Comparison of ENCODE assay signal across 9 mouse cellular contexts in the genomic region with DNA sequence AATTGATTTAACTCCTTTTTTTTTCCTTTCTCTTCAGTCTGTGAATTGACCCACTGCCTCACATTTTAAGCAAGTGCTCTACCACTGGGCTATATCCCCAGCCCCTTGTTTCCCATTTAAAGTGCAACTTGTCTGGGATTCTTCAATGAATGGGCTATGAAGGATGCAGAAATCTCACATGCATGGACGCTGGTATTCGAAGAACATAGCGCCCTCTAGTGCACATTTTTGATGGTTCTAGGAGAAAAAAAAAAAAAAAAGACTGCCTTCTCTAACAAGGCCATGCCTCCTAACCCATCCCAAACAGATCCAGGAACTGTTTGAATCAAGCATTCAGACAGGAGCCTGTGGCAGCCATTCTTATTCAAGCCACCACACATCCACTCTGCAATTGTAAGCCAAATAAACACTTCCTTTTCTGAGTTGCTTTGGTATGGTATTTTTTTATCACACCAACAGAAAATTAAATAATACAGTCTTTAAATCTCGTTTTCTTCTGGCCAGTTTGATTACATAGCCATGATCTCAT. TPM values are rescaled to one million over a fixed set of nuclear protein-coding genes. Genes with fewer than 3 reads are reported as not detected.
A peak's percentile ranks its signal among the peaks of the same experiment; 100 is the strongest.
DNase-seq lines count a peak whose midpoint lies in the region; TF ChIP-seq lines count a peak whose summit lies in the region.
"Had no signal": no experiment of that assay in that cellular context is flagged by ENCODE, and none has a peak within 500 bp of the region (broad histone marks: within the 10 kb centered on the region; RNA-seq: fewer than 3 reads in every experiment).

No protein-coding gene starts in this region.

- peak; percentile 30 for TF ChIP-seq CTCF in kidney, adult 2 months (conservative IDR thresholded peaks at IDR 0.05; ENCODE audit: insufficient read depth, insufficient read length, low read depth, low read length)

- no peak overlapping the region for H3K4me3 ChIP-seq in kidney, adult 2 months (ENCODE audit: insufficient read depth, low read depth, low read length)
- H3K4me3 ChIP-seq: embryonic facial prominence, embryonic 15.5 days had no signal

- no peaks in the 10 kb centered on the region for H3K36me3 ChIP-seq in kidney, adult 2 months (ENCODE audit: control insufficient read depth, insufficient read depth, low read length)
- H3K36me3 ChIP-seq: embryonic facial prominence, embryonic 15.5 days had no signal

- 23% methylated on average over 4 of the region's 4 CpGs for WGBS in kidney, adult 2 months

- no peak overlapping the region for H3K27ac ChIP-seq in kidney, adult 2 months (ENCODE audit: insufficient read depth, low read depth, low read length)
- H3K27ac ChIP-seq: embryonic facial prominence, embryonic 15.5 days had no signal

- no peaks in the 10 kb centered on the region for H3K27me3 ChIP-seq in kidney, adult 2 months (replicated peaks; ENCODE audit: control insufficient read depth, insufficient read depth, low read length)
- H3K27me3 ChIP-seq: embryonic facial prominence, embryonic 15.5 days had no signal

- peak; percentile 74 for DNase-seq in kidney, adult 2 months
- no peak for DNase-seq in kidney, adult 11 months
- peak; percentile 49 to 53 for DNase-seq in B cell, adult 2 months
- peak; percentile 61 for DNase-seq in Muller cell, postnatal 12 days (ENCODE audit: inconsistent ontology term)
- peak; percentile 16 to 43 for DNase-seq in heart, adult 9 months (ENCODE audit: low spot score in 2 of 2)
- DNase-seq in mesoderm, embryonic 11.5 days (ENCODE audit: low read depth, low spot score): peak; percentile 81
- DNase-seq in right cerebral cortex, postnatal 4 days: no peak
- no peak for DNase-seq in gastrocnemius, postnatal 4 days (ENCODE audit: low spot score in 2 of 2)

- no peak for TF ChIP-seq POLR2A in kidney, adult 2 months (IDR thresholded peaks at IDR 0.05; ENCODE audit: low read depth, low read length)

- peaks cover 9% of the 10 kb centered on the region for H3K4me1 ChIP-seq in kidney, adult 2 months (ENCODE audit: control insufficient read depth, insufficient read depth, low read length)
- H3K4me1 ChIP-seq: embryonic facial prominence, embryonic 15.5 days had no signal

RNA-seq across cellular contexts. Expression of a gene that starts 4.2 kb away (rescaled TPM):
- polyA plus RNA-seq in kidney, adult 2 months (2012; rRNA removed): 6.1 and 9.1 TPM in 2 replicates
- 1 to 10 TPM; 5.0 to 7.3 TPM for total RNA-seq in gastrocnemius, postnatal 4 days (2021)

RNA-seq across cellular contexts. Expression of a gene that starts 16.3 kb away (rescaled TPM):
- polyA plus RNA-seq in kidney, adult 2 months (2012; rRNA removed): 30.9 and 37.4 TPM in 2 replicates
- total RNA-seq in gastrocnemius, postnatal 4 days (2021): under 1 TPM; 0.34 to 0.37 TPM

RNA-seq across cellular contexts. Expression of a gene that starts 33.1 kb away (rescaled TPM):
- polyA plus RNA-seq in kidney, adult 2 months (2012; rRNA removed): 6.8 and 10.1 TPM in 2 replicates
- 1 to 10 TPM; 2.3 to 3.2 TPM for total RNA-seq in gastrocnemius, postnatal 4 days (2021)

RNA-seq across cellular contexts. Expression of a gene that starts 41.0 kb away (rescaled TPM):
- 4.3 and 6.1 TPM in 2 replicates for polyA plus RNA-seq in kidney, adult 2 months (2012; rRNA removed)
- 1 to 10 TPM; 6.7 to 6.8 TPM for total RNA-seq in gastrocnemius, postnatal 4 days (2021)

RNA-seq across cellular contexts. Expression of a gene that starts 41.5 kb away (rescaled TPM):
- polyA plus RNA-seq in kidney, adult 2 months (2012; rRNA removed): 27.5 and 44.3 TPM in 2 replicates
- 10 to 100 TPM; 18.9 to 19.4 TPM for total RNA-seq in gastrocnemius, postnatal 4 days (2021)

Comparison
In these comparisons a context has a peak if more than half of its experiments do, and no peak if none do; other contexts are left out.
1. DNase-seq: peak in kidney, adult 2 months (single experiment), B cell, adult 2 months (2 of 2), Muller cell, postnatal 12 days (single experiment), heart, adult 9 months (2 of 2) and mesoderm, embryonic 11.5 days (single experiment); none in kidney, adult 11 months (single experiment), right cerebral cortex, postnatal 4 days (single experiment) and gastrocnemius, postnatal 4 days (0 of 2).